Mouse (Mus musculus): ENCODE data around the gene Aqp2. TPM values are rescaled to one million over a fixed set of nuclear protein-coding genes. Genes with fewer than 3 reads are reported as not detected.

The Aqp2 gene
- total and polyA plus RNA-seq, 3 experiments: not detected

GRCm38 (mm10) chr15:99549901-99550300 lies 29.0 kb upstream of the Aqp2 start:
- in situ Hi-C loops (cut with MboI; ENCODE audit: low pct_ligation_motif_present, low pct_unique_long_range_greater_than_20kb, low sequenced_read_pairs): no loop called here

GRCm38 (mm10) chr15:99553767-99554166 lies 25.1 kb upstream of the Aqp2 start:
- Histone ChIP-seq H3K27ac (ENCODE audit: insufficient read depth, low read depth) (no peak overlapping the region), H3K27me3 (replicated peaks) (peaks cover 52% of the 10 kb centered on the region), H3K36me3 (replicated peaks in 1 of 2; ENCODE audit: control insufficient read depth in 1 of 2, insufficient read depth in 1 of 2, low read length in 1 of 2) (no peaks in the 10 kb centered on the region), H3K4me2 (ENCODE audit: insufficient read depth, low read depth, poor library complexity, severe bottlenecking) (no peak overlapping the region), H3K9me3 (replicated peaks; ENCODE audit: low read length) (no peaks in the 10 kb centered on the region), H3K4me1 (ENCODE audit: control insufficient read depth in 1 of 2, insufficient read depth in 2 of 2) (no peaks in the 10 kb centered on the region), H3K79me2 (replicated peaks; ENCODE audit: control insufficient read depth, extremely low read depth, insufficient read depth, poor library complexity, severe bottlenecking) (no peaks in the 10 kb centered on the region), H3K9ac (ENCODE audit: insufficient read depth, low read depth) (no peak overlapping the region), H3K4me3 (replicated peaks in 1 of 3; ENCODE audit: low read depth in 2 of 3, low read length in 2 of 3, poor library complexity in 1 of 3) (no peak overlapping the region)
- no peak for TF ChIP-seq KAT2A (IDR thresholded peaks at IDR 0.05; ENCODE audit: insufficient replicate concordance, low read length)
- TF ChIP-seq CTCF (conservative IDR thresholded peaks at IDR 0.05 in 1 of 2, IDR thresholded peaks at IDR 0.05 in 1 of 2; ENCODE audit: low read depth in 2 of 2, low read length in 2 of 2): no peak
- no peak for TF ChIP-seq JUN (IDR thresholded peaks at IDR 0.05; ENCODE audit: insufficient read depth, low read depth, low read length)
- no peak for TF ChIP-seq RAD21 (IDR thresholded peaks at IDR 0.05; ENCODE audit: low read depth, low read length)
- dilution Hi-C loops (cut with MboI; ENCODE audit: extremely low pct_ligation_motif_present, extremely low pct_unique_long_range_greater_than_20kb, low sequenced_read_pairs) (no loop called here), in situ Hi-C loops (cut with MboI; ENCODE audit: low pct_ligation_motif_present, low pct_unique_long_range_greater_than_20kb, low sequenced_read_pairs) (no loop called here)
- DNase-seq (ENCODE audit: extremely low read depth): no peak

More at GRCm38 (mm10) chr15:99549901-99550300, 29.0 kb upstream of the Aqp2 start:
- Histone ChIP-seq H3K27me3 (replicated peaks) (peaks cover 61% of the 10 kb centered on the region), H3K4me2 (ENCODE audit: insufficient read depth, low read depth, poor library complexity, severe bottlenecking) (no peak overlapping the region), H3K27ac (ENCODE audit: insufficient read depth, low read depth) (no peak overlapping the region), H3K9ac (ENCODE audit: insufficient read depth, low read depth) (no peak overlapping the region), H3K9me3 (replicated peaks; ENCODE audit: low read length) (no peaks in the 10 kb centered on the region), H3K4me3 (replicated peaks in 1 of 3; ENCODE audit: low read depth in 2 of 3, low read length in 2 of 3, poor library complexity in 1 of 3) (no peak overlapping the region), H3K79me2 (replicated peaks; ENCODE audit: control insufficient read depth, extremely low read depth, insufficient read depth, poor library complexity, severe bottlenecking) (no peaks in the 10 kb centered on the region), H3K4me1 (ENCODE audit: control insufficient read depth in 1 of 2, insufficient read depth in 2 of 2) (peaks cover 0 to 3% of the 10 kb centered on the region in 2 experiments; a peak in 1 of 4 replicates), H3K36me3 (replicated peaks in 1 of 2; ENCODE audit: control insufficient read depth in 1 of 2, insufficient read depth in 1 of 2, low read length in 1 of 2) (no peaks in the 10 kb centered on the region)
- dilution Hi-C loops (cut with MboI; ENCODE audit: extremely low pct_ligation_motif_present, extremely low pct_unique_long_range_greater_than_20kb, low sequenced_read_pairs): no loop called here
- no peak for DNase-seq (ENCODE audit: extremely low read depth)
- TF ChIP-seq MYC (IDR thresholded peaks at IDR 0.05; ENCODE audit: low read depth, low read length): no peak
- TF ChIP-seq RCOR1 (conservative IDR thresholded peaks at IDR 0.05; ENCODE audit: low read depth, low read length): no peak
- no peak for TF ChIP-seq E2F4 (IDR thresholded peaks at IDR 0.05; ENCODE audit: insufficient replicate concordance, low read depth, low read length)
- no peak for TF ChIP-seq CHD2 (IDR thresholded peaks at IDR 0.05; ENCODE audit: low read length)
- no peak for TF ChIP-seq HCFC1 (IDR thresholded peaks at IDR 0.05; ENCODE audit: low read depth, low read length)
- no peak for TF ChIP-seq BHLHE40 (IDR thresholded peaks at IDR 0.05; ENCODE audit: low read depth, low read length)
- TF ChIP-seq RAD21 (IDR thresholded peaks at IDR 0.05; ENCODE audit: low read depth, low read length): no peak
- TF ChIP-seq JUND (conservative IDR thresholded peaks at IDR 0.05; ENCODE audit: low read depth, low read length): no peak
- TF ChIP-seq IRF4 (IDR thresholded peaks at IDR 0.05; ENCODE audit: low read depth, low read length): no peak
- no peak for TF ChIP-seq ETS1 (conservative IDR thresholded peaks at IDR 0.05; ENCODE audit: low read depth, low read length)
- TF ChIP-seq USF2 (conservative IDR thresholded peaks at IDR 0.05; ENCODE audit: low read depth, low read length): no peak

DNA sequence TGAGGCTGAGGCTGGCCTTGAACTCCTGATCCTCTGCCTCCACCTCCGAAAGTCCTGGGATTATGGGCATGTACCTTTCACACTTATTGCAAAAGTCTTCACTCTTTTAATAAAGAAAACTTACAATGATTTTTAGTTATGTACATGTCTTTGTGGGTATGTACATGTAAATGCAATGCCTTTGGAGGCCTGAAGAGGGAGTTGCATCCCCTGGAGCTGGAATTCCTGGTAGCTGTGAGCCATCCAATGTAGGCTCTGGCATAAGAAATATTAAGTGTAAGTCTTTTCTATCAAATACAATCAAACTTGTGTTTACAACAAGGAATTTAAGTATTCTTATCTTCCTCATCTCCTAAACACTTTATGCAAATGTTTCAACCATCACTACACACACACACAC lies 19.9 kb upstream of the Aqp2 start:
- Histone ChIP-seq H3K4me1 (ENCODE audit: control insufficient read depth in 1 of 2, insufficient read depth in 2 of 2) (peaks cover 2% of the 10 kb centered on the region in 2 experiments; a peak in 3 of 4 replicates), H3K27ac (ENCODE audit: insufficient read depth, low read depth) (no peak overlapping the region), H3K27me3 (replicated peaks) (peaks cover 75% of the 10 kb centered on the region), H3K9me3 (replicated peaks; ENCODE audit: low read length) (no peaks in the 10 kb centered on the region), H3K4me3 (replicated peaks in 1 of 3; ENCODE audit: low read depth in 2 of 3, low read length in 2 of 3, poor library complexity in 1 of 3) (no peak overlapping the region), H3K9ac (ENCODE audit: insufficient read depth, low read depth) (no peak overlapping the region), H3K4me2 (ENCODE audit: insufficient read depth, low read depth, poor library complexity, severe bottlenecking) (no peak overlapping the region), H3K36me3 (replicated peaks in 1 of 2; ENCODE audit: control insufficient read depth in 1 of 2, insufficient read depth in 1 of 2, low read length in 1 of 2) (no peaks in the 10 kb centered on the region), H3K79me2 (replicated peaks; ENCODE audit: control insufficient read depth, extremely low read depth, insufficient read depth, poor library complexity, severe bottlenecking) (no peaks in the 10 kb centered on the region)
- in situ Hi-C loops (cut with MboI; ENCODE audit: low pct_ligation_motif_present, low pct_unique_long_range_greater_than_20kb, low sequenced_read_pairs) (no loop called here), dilution Hi-C loops (cut with MboI; ENCODE audit: extremely low pct_ligation_motif_present, extremely low pct_unique_long_range_greater_than_20kb, low sequenced_read_pairs) (no loop called here)
- TF ChIP-seq CTCF (conservative IDR thresholded peaks at IDR 0.05 in 1 of 2, IDR thresholded peaks at IDR 0.05 in 1 of 2; ENCODE audit: low read depth in 2 of 2, low read length in 2 of 2) (peak in 1 of 2 experiments; percentile 15; a peak in 2 of 4 replicates), ZKSCAN1 (IDR thresholded peaks at IDR 0.05; ENCODE audit: borderline replicate concordance, low read depth, low read length) (no peak)
- DNase-seq (ENCODE audit: extremely low read depth): no peak
